Mouse (Mus musculus) hindbrain, embryonic 14.5 days (tissue): ENCODE data around the gene Mars. TPM values are rescaled to one million over a fixed set of nuclear protein-coding genes. Genes with fewer than 3 reads are reported as not detected.
A peak's percentile ranks its signal among the peaks of the same experiment; 100 is the strongest.

Experiments used
- ATAC-seq: fragments of 200-750 bp; cut with Nextera tagmentation; 2 replicates; pipeline ENCODE4 v1.8.0; 2017; ENCODE audit warnings: moderate number of reproducible peaks, mild to moderate bottlenecking, moderate TSS enrichment, moderate library complexity; ENCODE audit not compliant: low FRiP score
- DNase-seq: peaks from one replicate; pipeline ENCODE4 v3.0.0-alpha.2; 2015; ENCODE audit warnings: low spot score
- H3K27ac ChIP-seq: fragments of 300-500 bp; sonication (generic); 2 replicates; pipeline ENCODE4 v1.5.1; 2014; ENCODE audit warnings: mild to moderate bottlenecking, moderate library complexity
- H3K27me3 ChIP-seq: fragments of 300-500 bp; sonication (generic); 2 replicates; pipeline ENCODE4 v1.6.1; 2014; ENCODE audit warnings: mild to moderate bottlenecking, low read length, mixed read lengths; ENCODE audit not compliant: control insufficient read depth, insufficient read depth
- H3K36me3 ChIP-seq: fragments of 300-500 bp; sonication (generic); replicated peaks from 2 replicates; pipeline ENCODE4 v1.6.1; 2014; ENCODE audit not compliant: control insufficient read depth, insufficient read depth
- H3K4me1 ChIP-seq: fragments of 300-500 bp; sonication (generic); replicated peaks from 2 replicates; pipeline ENCODE4 v1.6.1; 2014; ENCODE audit warnings: antibody characterized with exemption, low read length, mixed read lengths; ENCODE audit not compliant: control insufficient read depth, insufficient read depth
- H3K4me2 ChIP-seq: fragments of 300-500 bp; sonication (generic); replicated peaks from 2 replicates; pipeline ENCODE4 v1.6.1; 2014; ENCODE audit warnings: mild to moderate bottlenecking, moderate library complexity
- H3K4me3 ChIP-seq: fragments of 300-500 bp; sonication (generic); replicated peaks from 2 replicates; pipeline ENCODE4 v1.5.1; 2014; ENCODE audit warnings: mild to moderate bottlenecking, low read length
- H3K9ac ChIP-seq: fragments of 300-500 bp; sonication (generic); 2 replicates; pipeline ENCODE4 v1.6.1; 2014
- H3K9me3 ChIP-seq: fragments of 300-500 bp; sonication (generic); 2 replicates; pipeline ENCODE4 v1.6.1; 2016; ENCODE audit warnings: low read length; ENCODE audit not compliant: control insufficient read depth
- WGBS: fragments of 180-500 bp; shearing (Covaris S2); extraction: QIAGEN DNeasy Blood & Tissue Kit; methylation state at CpG from one replicate; pipeline ENCODE4 v1.1.7; 2014; 5-methylcytosine and 5-hydroxymethylcytosine counted together
- polyA plus RNA-seq: library from polyadenylated mRNA; unstranded; fragments of >200 nt; fragmentation: Nextera tagmentation; extraction: Ambion mirVana; gene quantifications from 2 replicates; pipeline ENCODE4 v1.2.1, GENCODE M21; 2014

Gene Mars
- polyA plus RNA-seq, 1 experiment from 2014 or later = 113 TPM

DNA sequence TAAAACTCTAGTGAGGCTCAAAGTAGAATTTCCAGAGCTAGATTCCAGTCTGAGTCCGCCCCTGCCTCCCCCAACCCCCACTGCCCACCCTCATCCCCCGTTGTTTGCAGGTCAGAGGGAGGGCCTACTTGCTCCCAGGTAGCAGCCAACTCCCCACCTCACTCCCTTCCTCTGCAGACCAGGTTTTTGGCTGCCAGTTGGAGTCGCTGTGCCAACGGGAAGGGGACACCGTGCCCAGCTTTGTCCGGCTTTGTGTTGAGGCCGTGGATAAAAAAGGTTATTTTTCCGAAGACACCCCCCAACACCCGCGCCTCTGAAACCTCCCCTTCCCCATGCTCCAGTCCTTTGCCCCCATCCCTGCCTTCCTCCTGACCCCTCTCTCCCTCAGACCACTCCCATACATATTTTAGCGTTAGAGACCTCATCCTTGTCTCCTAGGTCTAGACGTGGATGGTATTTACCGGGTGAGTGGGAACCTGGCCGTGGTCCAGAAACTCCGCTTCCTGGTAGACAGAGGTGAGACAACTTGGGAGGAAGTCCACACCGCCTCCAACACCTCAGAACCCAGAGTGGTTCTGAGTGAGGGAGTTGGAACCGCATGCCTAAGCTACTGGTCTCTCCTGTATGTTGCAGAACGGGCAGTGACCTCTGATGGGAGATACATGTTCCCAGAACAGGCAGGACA is 16.0 kb upstream of the Mars start:
- H3K9me3 ChIP-seq = 0 out of 2 replicates have a peak, but pooled peaks cover 4% of the 10 kb centered on the region
- no peak overlapping the region for H3K27ac ChIP-seq
- no peak overlapping the region for H3K9ac ChIP-seq
- H3K36me3 ChIP-seq = no peaks in the 10 kb centered on the region
- DNase-seq = no peak
- H3K27me3 ChIP-seq = peaks cover 75% of the 10 kb centered on the region
- 51% methylated on average over 18 of the region's 18 CpGs for WGBS
- no peak for ATAC-seq
- H3K4me2 ChIP-seq = no peak overlapping the region
- H3K4me3 ChIP-seq = no peak overlapping the region
- H3K4me1 ChIP-seq = peaks cover 7% of the 10 kb centered on the region

GRCm38 (mm10) chr10:127326828-127327227 is 15.2 kb upstream of the Mars start:
- no peak for ATAC-seq
- no peak overlapping the region for H3K27ac ChIP-seq
- H3K4me3 ChIP-seq = peak overlapping the region; percentile 30
- H3K9ac ChIP-seq = peak overlapping the region; percentile 24; the same call in 1 of the 2 replicates
- H3K36me3 ChIP-seq = no peaks in the 10 kb centered on the region
- no peak for DNase-seq
- peak overlapping the region; percentile 56 for H3K4me2 ChIP-seq
- H3K4me1 ChIP-seq = peaks cover 7% of the 10 kb centered on the region
- 0 out of 2 replicates have a peak, but pooled peaks cover 4% of the 10 kb centered on the region for H3K9me3 ChIP-seq
- H3K27me3 ChIP-seq = peaks cover 80% of the 10 kb centered on the region
- 6% methylated on average over 29 of the region's 29 CpGs for WGBS

GRCm38 (mm10) chr10:127326017-127326801 is 14.6 kb upstream of the Mars start:
- ATAC-seq (peak; percentile 38; the same call in 1 of the 2 replicates), DNase-seq (no peak)
- 0 out of 2 replicates have a peak, but pooled peaks cover 4% of the 10 kb centered on the region for H3K9me3 ChIP-seq
- H3K4me3 ChIP-seq = peak overlapping the region; percentile 30
- no peaks in the 10 kb centered on the region for H3K36me3 ChIP-seq
- 3% methylated on average over 52 of the region's 54 CpGs for WGBS
- H3K27ac ChIP-seq = no peak overlapping the region
- peaks cover 80% of the 10 kb centered on the region for H3K27me3 ChIP-seq
- peak overlapping the region; percentile 24; the same call in 1 of the 2 replicates for H3K9ac ChIP-seq
- peaks cover 7% of the 10 kb centered on the region for H3K4me1 ChIP-seq
- H3K4me2 ChIP-seq = peak overlapping the region; percentile 56

- H3K9ac ChIP-seq = no peak overlapping the region
- ATAC-seq (no peak), DNase-seq (no peak)
- WGBS = 36% methylated on average over 14 of the region's 14 CpGs
- H3K9me3 ChIP-seq = 0 out of 2 replicates have a peak, but pooled peaks cover 4% of the 10 kb centered on the region
- H3K4me2 ChIP-seq = no peak overlapping the region
- peaks cover 80% of the 10 kb centered on the region for H3K27me3 ChIP-seq
- H3K4me1 ChIP-seq = peaks cover 7% of the 10 kb centered on the region
- H3K36me3 ChIP-seq = no peaks in the 10 kb centered on the region
- H3K27ac ChIP-seq = no peak overlapping the region
- H3K4me3 ChIP-seq = no peak overlapping the region; the same call in 1 of the 2 replicates
Observed at GRCm38 (mm10) chr10:127325454-127326016, 13.9 kb upstream of the Mars start.

DNA sequence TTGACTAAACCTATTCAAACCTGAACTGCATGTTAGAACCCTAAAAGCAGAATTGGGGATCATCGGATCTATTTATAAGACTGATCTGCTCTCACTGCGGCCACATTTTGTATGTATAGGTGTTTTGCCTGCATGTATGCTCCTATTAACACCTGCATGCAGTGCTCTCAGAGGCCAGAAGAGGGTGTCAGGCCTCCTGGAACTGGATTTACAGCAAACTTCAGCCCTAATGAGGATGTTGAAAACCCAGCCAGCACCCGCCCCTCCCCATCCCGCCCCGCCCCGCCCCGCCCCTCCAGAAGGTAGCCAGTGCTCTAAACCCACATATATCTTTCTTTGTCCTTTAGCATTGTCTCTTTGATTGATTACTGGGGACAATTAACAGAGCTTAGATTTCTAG is 12.9 kb upstream of the Mars start:
- WGBS = 17% methylated on average over 7 of the region's 7 CpGs

GRCm38 (mm10) chr10:127323131-127323855 is 11.7 kb upstream of the Mars start:
- H3K9me3 ChIP-seq = 0 out of 2 replicates have a peak, but pooled peaks cover 4% of the 10 kb centered on the region
- no peaks in the 10 kb centered on the region for H3K36me3 ChIP-seq
- no peak overlapping the region for H3K4me3 ChIP-seq
- DNase-seq (no peak), ATAC-seq (no peak)
- no peak overlapping the region for H3K9ac ChIP-seq
- 76% methylated on average over 17 of the region's 17 CpGs for WGBS
- H3K4me1 ChIP-seq = peaks cover 7% of the 10 kb centered on the region
- H3K27me3 ChIP-seq = peaks cover 60% of the 10 kb centered on the region
- H3K4me2 ChIP-seq = no peak overlapping the region
- no peak overlapping the region for H3K27ac ChIP-seq

More for the DNA sequence above, 12.9 kb upstream of the Mars start:
- Histone ChIP-seq H3K9ac (no peak overlapping the region), H3K4me3 (no peak overlapping the region), H3K9me3 (0 out of 2 replicates have a peak, but pooled peaks cover 4% of the 10 kb centered on the region), H3K27ac (no peak overlapping the region), H3K4me2 (no peak overlapping the region), H3K27me3 (peaks cover 72% of the 10 kb centered on the region), H3K4me1 (peaks cover 7% of the 10 kb centered on the region), H3K36me3 (no peaks in the 10 kb centered on the region)
- no peak for ATAC-seq
- DNase-seq = no peak

DNA sequence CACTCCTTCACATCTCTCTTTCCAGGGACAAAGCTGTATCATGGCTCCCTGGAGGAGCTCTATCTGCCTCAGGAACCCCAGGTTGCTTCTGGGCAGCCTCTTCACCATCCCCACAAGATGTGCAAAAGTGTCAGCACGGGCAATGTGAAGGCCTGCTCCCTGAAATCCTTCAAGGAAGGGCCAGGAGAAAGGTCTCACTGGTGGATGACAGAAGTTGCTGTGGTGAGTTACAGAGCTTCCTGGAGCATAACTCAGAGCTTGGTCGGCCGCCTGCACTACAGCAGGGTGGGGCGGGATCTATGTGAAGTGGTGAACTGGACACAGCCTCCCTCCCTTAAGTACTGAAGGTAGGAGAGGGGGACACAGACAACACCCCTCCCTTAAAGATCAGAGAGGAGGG is 11.1 kb upstream of the Mars start:
- Histone ChIP-seq H3K4me3 (no peak overlapping the region), H3K4me2 (no peak overlapping the region), H3K9me3 (0 out of 2 replicates have a peak, but pooled peaks cover 4% of the 10 kb centered on the region), H3K4me1 (peaks cover 7% of the 10 kb centered on the region), H3K27ac (no peak overlapping the region), H3K9ac (no peak overlapping the region), H3K27me3 (peaks cover 54% of the 10 kb centered on the region), H3K36me3 (no peaks in the 10 kb centered on the region)
- no peak for DNase-seq
- 81% methylated on average over 4 of the region's 4 CpGs for WGBS
- no peak for ATAC-seq

GRCm38 (mm10) chr10:127322178-127322577 is 10.6 kb upstream of the Mars start:
- H3K4me3 ChIP-seq = no peak overlapping the region
- H3K27me3 ChIP-seq = peaks cover 49% of the 10 kb centered on the region
- no peaks in the 10 kb centered on the region for H3K36me3 ChIP-seq
- DNase-seq (no peak), ATAC-seq (no peak)
- H3K9me3 ChIP-seq = 0 out of 2 replicates have a peak, but pooled peaks cover 3% of the 10 kb centered on the region
- WGBS = 71% methylated on average over 13 of the region's 13 CpGs
- no peak overlapping the region for H3K9ac ChIP-seq
- H3K27ac ChIP-seq = no peak overlapping the region
- H3K4me1 ChIP-seq = peaks cover 7% of the 10 kb centered on the region
- H3K4me2 ChIP-seq = no peak overlapping the region
